Mouse (Mus musculus) liver, embryonic 11.5 days (tissue): Measurements from ENCODE around the gene Ahcyl1. TPM values are rescaled to one million over a fixed set of nuclear protein-coding genes. Genes with fewer than 3 reads are reported as not detected.

Experiments
- ATAC-seq: fragments of 200-750 bp; cut with Nextera tagmentation; replicated peaks from 2 replicates; pipeline ENCODE4 v1.8.0; 2017; ENCODE audit warnings: moderate number of reproducible peaks, mild to moderate bottlenecking, moderate TSS enrichment, moderate library complexity; ENCODE audit not compliant: low FRiP score
- DNase-seq: peaks from one replicate; pipeline ENCODE4 v3.0.0-alpha.2; 2017; ENCODE audit warnings: low spot score
- H3K27ac ChIP-seq: fragments of 300-500 bp; sonication (generic); 2 replicates; pipeline ENCODE4 v1.5.1; 2014; ENCODE audit warnings: mild to moderate bottlenecking, low read depth, low read length, control low read depth
- H3K27me3 ChIP-seq: fragments of 300-500 bp; sonication (generic); replicated peaks from 2 replicates; pipeline ENCODE4 v1.6.1; 2014; ENCODE audit warnings: low read length, mixed read lengths; ENCODE audit not compliant: control insufficient read depth, insufficient read depth
- H3K36me3 ChIP-seq: fragments of 300-500 bp; sonication (generic); 2 replicates; pipeline ENCODE4 v1.6.1; 2014; ENCODE audit warnings: mild to moderate bottlenecking, low read length, moderate library complexity, mixed read lengths; ENCODE audit not compliant: control insufficient read depth, insufficient read depth
- H3K4me1 ChIP-seq: fragments of 300-500 bp; sonication (generic); replicated peaks from 2 replicates; pipeline ENCODE4 v1.6.1; 2014; ENCODE audit warnings: low read length, mixed read lengths; ENCODE audit not compliant: control insufficient read depth, insufficient read depth
- H3K4me2 ChIP-seq: fragments of 300-500 bp; sonication (generic); 2 replicates; pipeline ENCODE4 v1.6.1; 2014; ENCODE audit warnings: mild to moderate bottlenecking, control low read depth, moderate library complexity
- H3K4me3 ChIP-seq: fragments of 300-500 bp; sonication (generic); 2 replicates; pipeline ENCODE4 v1.5.1; 2014; ENCODE audit warnings: low read depth, low read length, control low read depth
- H3K9ac ChIP-seq: fragments of 300-500 bp; sonication (generic); 2 replicates; pipeline ENCODE4 v1.6.1; 2014; ENCODE audit warnings: low read depth, low read length, control low read depth
- H3K9me3 ChIP-seq: fragments of 300-500 bp; sonication (generic); 2 replicates; pipeline ENCODE4 v1.6.1; 2016; ENCODE audit warnings: low read length, inconsistent platforms, mixed read lengths; ENCODE audit not compliant: control insufficient read depth
- WGBS: fragments of 180-500 bp; shearing (Covaris S2); extraction: QIAGEN DNeasy Blood & Tissue Kit; methylation state at CpG from one replicate; pipeline ENCODE4 v1.1.7; 2014; 5-methylcytosine and 5-hydroxymethylcytosine counted together
- polyA plus RNA-seq: library from polyadenylated mRNA; unstranded; fragments of >200 nt; fragmentation: Nextera tagmentation; extraction: Ambion mirVana; gene quantifications from 2 replicates; pipeline ENCODE4 v1.2.1, GENCODE M21; 2014

The Ahcyl1 gene
- polyA plus RNA-seq, 1 experiment from 2014 or later, result 69.0 TPM

DNA sequence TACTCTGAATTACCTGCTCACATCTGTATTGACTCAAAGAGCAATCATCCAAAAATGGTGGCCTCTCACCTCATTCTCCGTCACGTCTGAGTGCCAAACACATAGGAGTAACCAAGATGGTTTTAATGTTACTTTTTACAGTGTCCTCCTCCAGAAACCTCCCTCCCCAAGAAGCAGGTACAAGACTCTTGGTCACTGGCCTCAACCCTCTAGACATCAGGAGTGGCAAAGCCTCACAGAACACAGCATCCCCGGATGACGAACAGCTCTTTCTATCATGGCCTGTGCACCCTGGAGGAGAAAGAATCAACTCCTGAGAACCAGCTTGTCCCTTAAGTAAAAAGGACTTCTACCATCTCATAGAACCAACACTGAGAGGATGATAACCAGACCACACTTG is 63.6 kb downstream of the Ahcyl1 start:
- Histone ChIP-seq H3K36me3 (no peaks in the 10 kb centered on the region), H3K9ac (no peak overlapping the region), H3K27me3 (no peaks in the 10 kb centered on the region), H3K4me1 (peaks cover 3% of the 10 kb centered on the region), H3K4me2 (no peak overlapping the region), H3K4me3 (no peak overlapping the region), H3K27ac (no peak overlapping the region), H3K9me3 (no peaks in the 10 kb centered on the region)
- no peak for DNase-seq
- no peak for ATAC-seq
- WGBS, result 91% methylated on average over 4 of the region's 4 CpGs

DNA sequence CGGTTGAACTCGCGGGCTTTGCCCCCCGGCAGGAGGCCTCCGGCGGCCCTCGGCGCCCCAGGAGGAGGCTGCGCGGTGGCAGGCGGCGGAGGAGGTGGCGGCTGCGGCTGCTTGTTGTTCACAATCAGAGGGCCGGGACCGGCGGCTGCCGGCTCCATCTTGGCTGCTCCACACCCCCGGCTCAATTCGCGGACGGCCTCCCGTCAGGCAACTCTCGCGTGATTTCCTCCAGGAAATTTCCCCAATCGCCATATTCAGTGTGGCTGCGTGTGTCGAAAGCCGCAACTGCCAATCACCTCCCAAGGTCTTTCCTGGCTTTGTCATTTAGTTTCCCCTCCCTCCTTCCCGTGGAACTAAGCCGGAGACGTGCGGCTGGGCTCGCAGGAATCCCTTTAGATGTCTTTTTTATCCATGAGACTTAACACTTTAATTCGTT is 64.8 kb downstream of the Ahcyl1 start, which contains the start of gene Strip1:
TSS of gene Strip1 (minus strand) at position 172 of the 436 bp plus-strand sequence.
- peak within 1 kb of the TSS; percentile 74 for H3K27ac ChIP-seq
- ATAC-seq (peak; percentile 95), DNase-seq (peak; percentile 88)
- peak within 1 kb of the TSS; percentile 92 for H3K4me2 ChIP-seq
- H3K36me3 ChIP-seq, result peaks cover 6% of the 10 kb centered on the region
- no peaks in the 10 kb centered on the region for H3K27me3 ChIP-seq
- 1% methylated on average over 35 of the region's 35 CpGs for WGBS
- H3K4me3 ChIP-seq, result peak within 1 kb of the TSS; percentile 99
- peaks cover 3% of the 10 kb centered on the region for H3K4me1 ChIP-seq
- H3K9ac ChIP-seq, result peak within 1 kb of the TSS; percentile 79
- H3K9me3 ChIP-seq, result no peaks in the 10 kb centered on the region

- ATAC-seq (peak; percentile 66), DNase-seq (no peak)
- no peaks in the 10 kb centered on the region for H3K9me3 ChIP-seq
- peak within 1 kb of the TSS; percentile 74 for H3K27ac ChIP-seq
- H3K4me2 ChIP-seq, result peak within 1 kb of the TSS; percentile 92
- no peaks in the 10 kb centered on the region for H3K27me3 ChIP-seq
- peaks cover 3% of the 10 kb centered on the region for H3K4me1 ChIP-seq
- peak within 1 kb of the TSS; percentile 79 for H3K9ac ChIP-seq
- peak within 1 kb of the TSS; percentile 99 for H3K4me3 ChIP-seq
- 2% methylated on average over 48 of the region's 48 CpGs for WGBS
- H3K36me3 ChIP-seq, result peaks cover 11% of the 10 kb centered on the region
Observed at GRCm38 (mm10) chr3:107630682-107631522, 65.5 kb downstream of the Ahcyl1 start, which contains the start of gene Gm10961. TSS of gene Gm10961 (plus strand) at chr3:107631322.

DNA sequence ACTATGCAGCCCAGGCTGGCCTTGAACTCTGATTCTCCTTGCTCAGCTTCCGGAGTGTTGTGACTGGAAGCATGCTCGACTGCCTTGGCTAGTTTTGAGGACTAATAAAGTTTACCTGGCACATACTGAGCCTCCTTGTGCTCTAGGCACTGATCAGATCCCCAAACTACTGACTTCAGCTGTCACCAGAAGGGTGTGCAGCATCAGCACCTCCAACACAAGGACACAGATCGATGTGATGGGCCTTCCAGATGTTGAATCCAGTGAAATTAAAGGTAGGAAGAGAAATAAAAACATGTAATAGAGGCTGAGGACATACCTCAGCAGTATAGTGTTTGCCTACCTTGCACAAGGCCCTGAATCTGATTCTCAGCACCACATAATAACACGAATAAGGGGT is 66.9 kb downstream of the Ahcyl1 start:
- Histone ChIP-seq H3K36me3 (peaks cover 16% of the 10 kb centered on the region), H3K9ac (no peak overlapping the region), H3K4me3 (no peak overlapping the region), H3K27ac (no peak overlapping the region), H3K9me3 (no peaks in the 10 kb centered on the region), H3K4me1 (peaks cover 3% of the 10 kb centered on the region), H3K27me3 (no peaks in the 10 kb centered on the region), H3K4me2 (no peak overlapping the region)
- 85% methylated on average over 4 of the region's 4 CpGs for WGBS
- no peak for DNase-seq
- ATAC-seq, result no peak

GRCm38 (mm10) chr3:107628551-107628950 is 67.8 kb downstream of the Ahcyl1 start:
- WGBS, result 95% methylated on average over 2 of the region's 2 CpGs
- H3K27ac ChIP-seq, result no peak overlapping the region
- ATAC-seq (no peak), DNase-seq (no peak)
- H3K4me1 ChIP-seq, result peaks cover 3% of the 10 kb centered on the region
- H3K36me3 ChIP-seq, result peaks cover 19% of the 10 kb centered on the region
- no peaks in the 10 kb centered on the region for H3K27me3 ChIP-seq
- no peak overlapping the region for H3K9ac ChIP-seq
- H3K4me2 ChIP-seq, result no peak overlapping the region
- no peaks in the 10 kb centered on the region for H3K9me3 ChIP-seq
- no peak overlapping the region for H3K4me3 ChIP-seq

DNA sequence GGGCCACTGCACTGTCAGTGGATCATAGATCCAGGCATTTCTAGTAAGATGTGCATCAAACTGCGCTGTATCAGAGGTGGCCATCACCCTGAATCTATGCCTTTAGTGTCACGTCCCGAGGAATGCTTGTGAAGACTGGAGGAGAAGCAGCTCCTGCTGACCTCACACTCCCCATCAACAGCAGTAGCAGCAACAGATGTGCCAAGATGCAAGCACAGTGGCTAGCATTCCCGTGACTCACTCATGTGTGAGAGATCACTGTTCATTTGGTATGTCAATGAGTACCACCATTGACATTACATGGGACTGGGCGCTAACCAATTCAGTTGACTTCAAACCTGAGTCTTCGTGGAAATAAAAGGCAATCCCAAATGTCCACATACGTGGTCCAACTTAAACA is 68.7 kb downstream of the Ahcyl1 start:
- ATAC-seq (no peak), DNase-seq (no peak)
- Histone ChIP-seq H3K4me1 (peaks cover 3% of the 10 kb centered on the region), H3K27me3 (no peaks in the 10 kb centered on the region), H3K36me3 (peaks cover 24% of the 10 kb centered on the region), H3K4me2 (no peak overlapping the region), H3K4me3 (no peak overlapping the region), H3K9me3 (no peaks in the 10 kb centered on the region), H3K9ac (no peak overlapping the region), H3K27ac (no peak overlapping the region)
- WGBS, result 92% methylated on average over 7 of the region's 7 CpGs

- peaks cover 3% of the 10 kb centered on the region for H3K4me1 ChIP-seq
- WGBS, result 93% methylated on average over 8 of the region's 8 CpGs
- DNase-seq (no peak), ATAC-seq (no peak)
- H3K4me3 ChIP-seq, result no peak overlapping the region
- no peak overlapping the region for H3K9ac ChIP-seq
- H3K9me3 ChIP-seq, result no peaks in the 10 kb centered on the region
- no peaks in the 10 kb centered on the region for H3K27me3 ChIP-seq
- H3K27ac ChIP-seq, result no peak overlapping the region
- peaks cover 25% of the 10 kb centered on the region for H3K36me3 ChIP-seq
- no peak overlapping the region for H3K4me2 ChIP-seq
Observed at GRCm38 (mm10) chr3:107626751-107627150, 69.6 kb downstream of the Ahcyl1 start.

- ATAC-seq, result no peak
- H3K27ac ChIP-seq, result no peak overlapping the region
- H3K4me3 ChIP-seq, result no peak overlapping the region
- no peak for DNase-seq
- H3K36me3 ChIP-seq, result peaks cover 31% of the 10 kb centered on the region
- no peaks in the 10 kb centered on the region for H3K9me3 ChIP-seq
- WGBS, result 89% methylated on average over 8 of the region's 8 CpGs
- no peak overlapping the region for H3K9ac ChIP-seq
- H3K27me3 ChIP-seq, result no peaks in the 10 kb centered on the region
- H3K4me2 ChIP-seq, result no peak overlapping the region
- H3K4me1 ChIP-seq, result peaks cover under 1% of the 10 kb centered on the region
Observed at GRCm38 (mm10) chr3:107625536-107625935, 70.8 kb downstream of the Ahcyl1 start.

GRCm38 (mm10) chr3:107624424-107624823 is 71.9 kb downstream of the Ahcyl1 start:
- H3K36me3 ChIP-seq, result peaks cover 34% of the 10 kb centered on the region
- no peaks in the 10 kb centered on the region for H3K9me3 ChIP-seq
- ATAC-seq (no peak), DNase-seq (no peak)
- no peak overlapping the region for H3K9ac ChIP-seq
- H3K27me3 ChIP-seq, result no peaks in the 10 kb centered on the region
- WGBS, result 93% methylated on average over 8 of the region's 8 CpGs
- no peaks in the 10 kb centered on the region for H3K4me1 ChIP-seq
- no peak overlapping the region for H3K4me2 ChIP-seq
- H3K4me3 ChIP-seq, result no peak overlapping the region
- H3K27ac ChIP-seq, result no peak overlapping the region
